Mouse (Mus musculus) stomach, postnatal 0 days (tissue): Measurements from ENCODE around the gene Tnni2.

Experiments
- CTCF ChIP-seq: IDR thresholded peaks from 2 replicates; pipeline ENCODE4 v1.5.1; 2016; ENCODE audit warnings: antibody characterized with exemption, low read depth, mild to moderate bottlenecking, moderate library complexity
- EP300 ChIP-seq: optimal IDR thresholded peaks from 2 replicates; pipeline ENCODE3; 2016; ENCODE audit warnings: antibody characterized with exemption

- TF ChIP-seq CTCF = peak; percentile 59
- peak; percentile 42 for TF ChIP-seq EP300
Observed at GRCm38 (mm10) chr7:142457227-142457811, 15.7 kb downstream of the Tnni2 start.
